Mouse (Mus musculus): Measurements from ENCODE around the gene Spata2.

The Spata2 gene

DNA sequence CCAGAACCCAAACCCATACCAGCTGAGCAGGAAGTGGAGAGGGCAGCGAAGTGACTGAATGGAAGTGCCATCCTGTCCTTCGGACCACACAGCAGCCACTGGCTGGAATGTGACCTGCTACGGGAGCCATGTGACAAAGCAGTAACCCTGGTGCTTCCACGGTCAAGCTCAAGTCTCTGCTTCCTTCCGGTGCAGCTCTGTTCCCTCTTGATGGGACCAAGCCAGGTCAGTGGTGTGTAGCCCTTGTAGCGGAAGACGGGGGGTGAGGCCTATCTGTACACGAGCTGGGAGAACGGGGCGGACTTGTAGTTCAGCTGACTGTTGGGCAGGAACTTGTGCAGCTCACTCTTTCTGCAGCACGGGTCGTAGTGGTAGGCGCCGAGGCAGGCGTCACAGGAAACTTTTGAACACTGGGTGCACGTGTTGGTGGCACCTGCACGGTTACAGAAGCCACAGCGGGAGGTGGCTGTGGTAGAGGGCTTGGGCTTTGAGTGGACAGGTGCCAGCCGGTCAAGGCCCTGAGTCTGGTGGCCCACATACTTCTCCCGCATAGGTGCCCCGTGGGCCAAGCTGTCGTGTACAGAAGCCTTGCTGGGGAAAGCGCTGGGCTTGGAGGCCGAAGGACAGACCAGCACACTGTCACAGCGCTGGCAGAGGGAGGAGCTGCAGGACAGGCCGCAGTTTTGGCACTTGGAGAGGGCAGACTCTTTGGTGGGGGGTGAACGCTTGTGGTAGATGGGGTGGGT, 9.4 kb downstream of the Spata2 start:
- DNase-seq (ENCODE audit: extremely low spot score), result no peak

DNA sequence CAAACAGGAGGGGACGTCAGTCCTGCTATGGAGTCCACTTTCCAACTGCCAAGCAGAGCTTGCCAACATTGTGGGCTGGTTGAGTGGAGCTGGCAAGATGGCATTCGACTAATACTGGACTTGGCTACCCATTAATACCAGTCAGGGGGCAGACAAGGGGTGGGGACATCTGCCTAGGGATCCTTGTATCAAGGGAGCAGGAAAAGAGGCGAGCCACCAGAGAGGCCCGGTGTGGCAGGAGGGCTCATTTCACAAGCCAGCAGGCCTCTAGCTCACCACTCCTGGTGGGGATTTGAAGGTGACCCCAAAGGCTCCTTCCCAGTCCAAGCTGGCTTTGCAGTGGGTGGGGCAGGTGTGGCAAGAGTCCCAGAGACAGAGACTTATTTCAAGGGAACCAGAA, 10.0 kb downstream of the Spata2 start:
- DNase-seq (ENCODE audit: extremely low spot score), result no peak

DNA sequence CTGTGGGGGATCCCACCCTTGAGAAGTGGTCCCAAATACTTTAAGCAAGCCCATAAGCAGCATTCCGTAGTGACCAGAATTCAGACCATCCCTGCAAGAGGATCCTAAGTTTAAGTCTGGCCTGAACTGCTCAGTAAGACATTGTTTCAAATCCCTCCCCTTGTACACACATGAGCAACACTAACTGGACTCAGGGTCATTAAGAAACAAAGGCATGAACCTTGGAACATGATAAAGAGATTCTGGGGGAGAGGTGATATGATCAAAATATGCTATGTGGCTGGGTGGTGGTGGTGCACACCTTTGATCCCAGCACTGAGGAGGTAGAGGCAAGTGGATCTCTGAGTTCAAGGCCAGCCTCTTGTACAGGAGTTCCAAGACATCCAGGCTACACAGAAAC, 13.2 kb downstream of the Spata2 start:
- no peak for DNase-seq (ENCODE audit: extremely low spot score)

DNA sequence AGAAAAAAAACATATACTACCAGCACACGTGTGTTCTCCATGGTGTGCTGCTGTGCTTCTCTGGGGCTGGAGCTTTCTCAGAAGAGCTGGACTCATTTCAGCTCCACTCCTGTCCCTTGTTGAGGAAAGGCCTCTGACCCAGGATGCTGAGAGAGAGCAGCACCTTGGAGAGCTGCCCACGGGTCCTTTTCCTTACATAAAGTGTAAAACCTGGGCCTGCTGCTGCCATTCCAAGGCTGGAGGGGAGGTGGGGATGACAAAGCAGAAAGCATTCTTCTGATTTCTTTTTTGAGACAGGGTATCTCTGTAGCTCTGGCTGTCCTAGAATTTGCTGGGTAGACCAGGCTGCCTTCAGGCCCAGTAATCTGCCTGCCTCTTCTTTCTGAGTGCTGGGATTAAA, 14.6 kb downstream of the Spata2 start:
- DNase-seq (ENCODE audit: extremely low spot score), result no peak

DNA sequence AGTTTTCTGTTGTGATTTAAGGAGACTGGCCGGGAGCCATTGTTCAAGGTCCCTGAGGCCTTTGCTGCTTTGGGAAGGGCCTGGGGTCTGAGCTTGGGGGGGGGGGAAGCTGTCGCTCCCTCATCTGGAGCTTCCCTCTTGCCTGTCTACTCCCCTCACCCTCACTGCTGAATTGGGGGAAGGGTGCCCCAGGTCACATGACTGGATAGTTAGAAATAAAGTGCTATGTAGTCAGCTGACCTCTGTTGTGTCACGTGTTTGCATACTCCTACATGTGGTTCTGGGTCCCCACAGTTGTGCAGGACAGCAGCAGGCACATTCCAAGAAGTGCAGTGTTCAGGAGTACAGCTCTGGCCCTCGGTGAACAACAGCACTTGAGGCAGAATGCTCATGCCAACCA, 15.9 kb downstream of the Spata2 start:
- no peak for DNase-seq (ENCODE audit: extremely low spot score)

DNA sequence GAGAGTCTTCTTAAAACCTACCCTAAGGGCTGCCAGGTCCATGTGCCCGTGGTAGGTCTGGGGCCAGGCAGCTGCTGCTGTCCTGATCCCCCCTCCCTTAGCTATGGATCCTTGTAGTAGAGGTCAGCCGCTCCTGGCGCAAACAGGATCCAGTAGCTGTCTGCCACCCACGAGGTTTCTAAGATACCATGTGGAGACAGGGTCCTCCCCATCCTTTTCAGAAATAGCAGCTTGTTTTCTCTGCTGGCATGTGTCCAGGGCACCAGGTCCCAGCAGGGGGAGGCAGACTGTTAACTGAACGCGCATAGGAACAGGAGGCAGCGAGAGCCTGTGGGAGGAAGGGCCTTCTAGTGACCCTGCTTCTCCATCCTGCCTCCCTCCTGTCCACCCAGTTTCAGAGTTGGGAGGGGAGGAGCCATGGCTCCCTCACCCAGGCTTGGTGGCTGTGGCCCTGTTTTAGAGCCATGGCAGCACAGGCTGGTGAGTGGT, 16.4 kb downstream of the Spata2 start:
- no peak for DNase-seq (ENCODE audit: extremely low spot score)

DNA sequence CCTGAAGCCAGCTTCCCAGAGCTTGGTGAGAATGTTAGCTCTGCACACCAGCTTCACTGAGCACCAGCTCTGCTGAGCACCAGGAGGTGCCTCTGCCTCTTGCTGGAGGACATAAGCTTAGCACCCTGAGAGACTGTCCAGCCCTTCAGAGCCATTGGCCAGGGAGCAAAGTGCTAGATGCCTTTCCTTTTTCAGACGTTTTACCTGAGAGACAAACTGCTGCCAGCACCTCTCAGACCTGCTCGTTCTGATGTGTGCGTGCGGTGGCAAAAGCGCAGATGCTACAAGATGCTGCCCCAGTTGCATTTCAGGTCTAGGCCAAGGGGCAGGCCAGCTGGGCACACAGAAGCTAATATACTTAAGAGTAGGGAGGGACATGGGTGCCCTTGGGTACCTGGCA, 17.1 kb downstream of the Spata2 start:
- DNase-seq (ENCODE audit: extremely low spot score), result no peak

DNA sequence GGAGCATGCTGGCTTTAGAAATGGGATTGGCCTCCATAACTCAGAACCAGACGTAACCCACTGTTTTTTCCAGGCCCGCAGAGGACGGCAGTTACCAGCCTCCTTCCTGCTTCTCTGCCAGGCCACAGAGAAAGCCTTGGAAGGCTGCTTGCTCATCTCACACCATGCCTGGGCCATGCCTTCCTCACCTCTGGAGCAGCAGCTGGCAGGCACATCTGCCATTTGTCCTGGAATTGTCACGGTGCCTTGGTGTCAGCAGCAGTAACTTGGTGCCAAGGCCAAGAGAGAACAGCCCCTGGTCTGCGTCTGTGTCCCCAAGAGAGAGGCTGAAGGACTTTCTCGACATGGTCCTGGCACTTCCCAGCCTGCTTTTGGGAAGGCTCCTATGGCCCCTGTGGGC, 18.5 kb downstream of the Spata2 start:
- no peak for DNase-seq (ENCODE audit: extremely low spot score)

DNA sequence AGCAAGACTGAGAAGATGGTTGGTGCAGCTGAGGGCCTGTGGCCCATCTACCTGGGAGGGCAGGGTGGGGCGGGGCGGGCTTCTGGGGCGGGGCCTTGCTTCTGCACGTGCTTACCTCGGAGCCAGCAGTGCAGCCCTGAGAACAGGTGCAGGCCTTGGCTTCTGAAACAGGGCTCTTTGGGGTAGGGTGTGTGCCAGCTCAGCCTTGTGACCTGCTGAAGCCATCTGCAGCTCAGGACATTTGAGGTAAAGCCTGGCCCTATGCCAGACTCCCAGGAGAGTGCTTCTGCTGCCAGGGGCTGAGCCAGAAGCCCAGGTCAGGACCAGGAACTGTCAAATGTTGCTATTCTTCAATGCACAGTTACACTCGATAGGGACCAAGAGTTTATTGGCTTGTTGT, 21.1 kb downstream of the Spata2 start:
- DNase-seq (ENCODE audit: extremely low spot score), result no peak

DNA sequence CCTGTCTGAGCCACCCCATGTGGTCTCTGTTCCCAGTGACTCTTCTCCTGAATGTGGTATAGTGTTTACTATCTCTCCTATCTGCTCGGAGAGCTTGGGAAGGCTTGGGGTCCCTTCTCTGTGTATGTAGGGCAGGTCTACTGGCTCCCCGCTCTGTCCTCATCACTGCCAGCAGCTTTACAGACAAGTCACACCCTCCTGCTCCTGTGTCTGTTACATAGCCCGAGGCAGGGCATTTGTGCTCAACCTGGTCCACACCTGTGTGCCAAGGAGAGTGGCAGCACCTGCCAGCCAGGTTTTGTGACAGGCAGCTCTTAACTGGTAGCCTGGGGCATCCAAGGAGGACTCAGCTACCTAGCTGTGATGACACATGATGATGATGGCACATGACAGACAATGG, 22.1 kb downstream of the Spata2 start:
- no peak for DNase-seq (ENCODE audit: extremely low spot score)

DNA sequence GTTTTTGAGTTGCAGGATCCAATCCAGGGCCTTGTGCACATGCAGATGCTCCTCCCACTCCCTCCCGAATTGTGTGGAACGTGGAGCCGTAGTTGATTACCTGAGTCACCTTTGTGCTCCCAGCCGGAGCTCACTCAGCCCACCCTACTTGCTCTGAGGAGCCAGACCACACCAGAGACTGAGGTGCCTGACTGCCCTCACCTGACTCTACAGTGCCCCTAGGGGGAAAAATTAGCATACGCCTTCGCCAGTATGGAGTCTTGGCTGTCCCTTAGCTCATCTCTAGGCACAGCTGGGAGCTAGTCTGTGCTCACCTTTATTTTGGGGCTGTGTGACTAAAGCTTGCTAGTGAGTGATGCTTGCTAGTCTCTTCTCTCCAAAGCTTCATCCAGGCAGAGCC, 24.2 kb downstream of the Spata2 start:
- no peak for DNase-seq (ENCODE audit: extremely low spot score)

DNA sequence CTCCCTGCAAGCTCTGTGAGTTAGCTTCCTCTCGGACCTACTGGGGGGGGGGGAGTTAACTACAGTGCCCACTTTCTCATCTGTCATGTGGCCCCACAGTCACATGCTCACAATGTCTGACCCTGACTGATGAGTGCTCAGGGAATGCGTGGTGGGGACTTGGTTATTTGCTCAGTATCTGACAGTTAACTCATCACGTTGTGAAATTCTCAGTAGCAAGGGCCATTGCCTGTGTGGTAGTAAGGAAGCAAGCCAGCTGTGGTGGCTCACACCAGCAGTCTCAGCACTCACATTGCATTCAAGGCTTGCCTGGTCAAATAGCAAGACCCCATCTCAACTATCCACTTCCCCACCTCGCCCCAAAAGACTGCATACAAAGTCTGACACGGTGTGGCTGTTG, 25.5 kb downstream of the Spata2 start:
- DNase-seq (ENCODE audit: extremely low spot score), result no peak

DNA sequence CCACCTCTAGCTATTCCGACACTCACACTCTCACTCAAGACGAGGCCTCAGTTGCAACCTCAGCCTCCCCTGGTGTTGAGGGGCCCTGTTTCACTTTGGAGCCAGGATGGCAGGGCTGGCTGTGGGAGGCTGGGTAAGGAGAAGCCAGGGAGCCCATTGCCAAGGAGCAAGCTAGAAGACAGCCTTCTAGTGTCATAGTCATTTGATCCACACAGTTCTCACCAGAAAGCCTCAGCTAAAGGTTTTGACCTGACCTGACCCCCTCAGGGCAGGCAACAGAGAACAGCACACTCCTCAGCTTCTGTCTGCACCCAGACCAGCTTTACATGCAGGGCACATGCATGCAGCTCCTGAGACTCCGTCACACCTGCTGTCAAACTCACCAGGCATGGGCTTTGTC, 26.7 kb downstream of the Spata2 start:
- DNase-seq (ENCODE audit: extremely low spot score), result no peak

DNA sequence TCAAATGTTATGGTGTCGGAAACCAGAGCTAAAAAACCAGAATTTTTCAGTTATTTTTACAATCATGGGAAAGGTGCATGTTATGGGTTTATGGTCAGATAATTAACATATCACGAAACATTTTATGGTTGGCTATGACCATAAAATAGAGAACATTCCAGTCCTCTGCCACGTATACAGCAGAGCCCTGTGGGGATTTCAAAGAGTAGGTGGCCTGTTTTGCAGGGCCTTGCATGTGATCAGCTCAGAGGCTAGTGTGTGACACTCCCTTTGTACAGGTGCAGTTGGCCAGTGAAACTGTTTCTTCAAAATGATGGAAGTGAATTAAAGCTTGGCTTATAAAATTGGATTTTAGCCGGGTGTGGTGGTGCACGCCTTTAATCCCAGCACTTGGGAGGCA, 28.9 kb downstream of the Spata2 start:
- DNase-seq (ENCODE audit: extremely low spot score), result no peak

DNA sequence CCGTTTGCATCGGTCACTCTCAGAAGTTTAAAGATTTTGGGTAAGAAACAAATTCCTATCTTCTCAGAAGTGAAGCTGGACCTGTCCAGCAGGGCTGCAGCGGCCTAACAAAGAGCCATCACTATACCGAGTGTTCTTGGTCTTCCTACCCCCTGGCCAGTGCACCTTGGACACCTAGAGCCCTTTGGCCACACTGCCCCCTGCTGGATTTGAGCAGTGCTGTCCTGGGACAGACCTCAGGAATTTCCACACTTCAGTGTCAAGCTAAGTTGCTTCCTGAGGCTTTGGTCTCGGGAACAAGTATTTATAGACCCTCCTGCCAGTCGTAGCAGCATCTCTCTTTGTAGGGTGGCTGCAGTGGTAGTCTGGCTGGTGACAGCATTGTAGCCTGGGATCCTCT, 29.7 kb downstream of the Spata2 start:
- DNase-seq (ENCODE audit: extremely low spot score), result peak; percentile 63

DNA sequence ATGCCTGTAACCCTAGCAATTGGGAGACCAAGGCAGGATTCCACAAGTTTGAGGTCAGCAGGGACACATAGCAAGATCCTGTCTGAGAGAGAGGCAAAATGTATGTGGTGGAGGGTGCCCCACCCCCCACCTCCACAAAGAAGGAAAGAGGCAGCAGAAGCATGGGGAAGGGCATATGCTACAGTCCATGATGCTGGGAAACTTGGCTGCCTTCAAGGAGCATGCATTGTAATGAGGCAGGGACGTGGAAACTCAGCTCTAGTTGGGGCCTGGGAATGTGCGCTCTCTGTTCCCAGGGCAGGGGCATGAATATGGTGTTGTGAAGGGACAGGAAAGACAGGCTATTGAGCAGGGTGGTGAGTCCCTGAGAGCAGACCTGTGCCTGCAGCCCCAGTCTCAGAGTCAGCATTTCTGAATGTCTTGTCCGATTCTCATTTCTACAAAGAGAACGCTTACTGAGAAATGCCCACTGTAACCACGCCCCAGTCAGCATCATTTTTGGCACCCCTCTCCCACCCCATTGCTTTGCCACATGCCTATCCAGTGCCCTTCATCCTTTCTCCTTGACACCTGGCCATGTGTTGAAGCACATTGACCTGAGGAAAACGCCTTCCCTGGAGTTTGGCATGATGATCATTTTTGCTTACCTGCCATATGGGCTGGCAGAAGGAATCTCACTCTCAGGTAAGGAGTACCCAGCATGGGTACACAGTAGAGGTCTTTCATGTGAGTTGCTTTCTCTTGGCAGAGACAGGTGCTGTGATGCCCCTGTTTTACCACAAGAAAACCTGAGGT, 33.4 kb downstream of the Spata2 start:
- DNase-seq (ENCODE audit: extremely low spot score), result no peak

DNA sequence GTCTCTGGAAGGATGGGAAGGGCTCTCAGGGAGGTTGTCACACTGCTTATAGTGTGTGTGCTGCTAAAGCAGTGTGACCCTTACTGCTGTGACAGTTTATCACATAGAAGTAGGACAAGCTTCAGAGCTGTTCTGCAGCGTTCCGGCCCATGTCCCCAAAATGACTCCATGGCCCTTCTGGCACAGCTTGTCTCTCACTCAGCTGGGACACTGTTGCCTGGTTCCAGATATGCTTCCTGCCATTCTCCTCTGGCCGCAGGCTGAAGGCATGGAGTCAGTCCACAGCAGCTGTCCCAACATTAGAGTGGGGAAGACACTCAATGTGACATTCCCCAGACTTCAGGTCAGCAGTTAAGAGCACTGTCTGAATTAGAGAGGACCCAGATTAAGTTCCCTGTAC, 34.1 kb downstream of the Spata2 start:
- DNase-seq (ENCODE audit: extremely low spot score), result no peak

DNA sequence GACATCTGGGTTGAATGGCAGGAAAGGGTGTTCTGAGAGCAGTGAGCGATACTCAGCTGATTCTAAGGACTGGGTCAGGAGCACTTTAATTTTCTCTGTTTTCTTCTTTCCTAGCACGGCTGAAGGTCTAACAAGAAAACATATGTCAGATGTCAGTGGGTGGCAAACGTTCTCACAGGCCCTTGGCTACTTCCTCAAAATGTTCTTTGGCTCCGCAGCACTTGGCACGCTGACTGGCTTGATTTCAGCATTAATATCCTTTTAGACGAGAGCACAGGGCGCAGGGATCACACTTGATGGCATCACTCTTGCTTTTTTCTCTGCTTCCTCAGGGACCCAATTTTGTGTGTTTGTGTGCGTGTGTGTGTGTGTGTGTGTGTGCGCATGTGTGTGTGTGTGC, 35.5 kb downstream of the Spata2 start:
- DNase-seq (ENCODE audit: extremely low spot score), result no peak

DNA sequence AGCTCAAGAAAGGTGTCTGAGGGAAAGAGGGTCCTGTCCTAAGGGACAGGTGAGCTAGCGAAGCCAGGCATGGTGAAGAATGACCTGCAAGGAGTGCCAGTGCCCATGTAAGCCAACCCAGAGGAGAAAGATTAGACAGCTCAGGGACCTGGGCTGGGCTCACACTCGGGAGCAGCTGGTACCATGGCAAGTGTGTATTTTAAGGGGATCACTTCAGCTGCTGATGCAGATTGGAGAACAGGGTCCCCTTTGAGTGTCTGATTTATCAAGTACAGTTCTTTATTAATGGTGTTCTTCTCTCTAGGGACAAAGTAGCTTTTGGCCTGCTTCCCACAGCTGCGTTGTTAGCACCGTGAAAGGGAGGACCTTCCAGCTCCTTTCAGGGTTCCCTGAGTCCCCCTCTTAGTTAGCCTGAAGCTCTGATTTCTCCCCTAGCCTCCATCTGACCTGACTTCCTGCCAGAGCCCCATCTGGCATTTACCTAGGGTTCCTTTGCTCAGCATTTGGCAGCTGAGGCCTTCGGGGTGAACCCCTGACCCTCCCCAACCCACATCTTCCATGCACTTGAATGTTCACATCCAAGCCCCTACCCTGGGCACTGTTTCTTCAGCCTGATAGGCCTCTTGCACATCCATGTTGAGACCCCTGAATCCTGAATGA, 36.2 kb downstream of the Spata2 start:
- no peak for DNase-seq (ENCODE audit: extremely low spot score)

DNA sequence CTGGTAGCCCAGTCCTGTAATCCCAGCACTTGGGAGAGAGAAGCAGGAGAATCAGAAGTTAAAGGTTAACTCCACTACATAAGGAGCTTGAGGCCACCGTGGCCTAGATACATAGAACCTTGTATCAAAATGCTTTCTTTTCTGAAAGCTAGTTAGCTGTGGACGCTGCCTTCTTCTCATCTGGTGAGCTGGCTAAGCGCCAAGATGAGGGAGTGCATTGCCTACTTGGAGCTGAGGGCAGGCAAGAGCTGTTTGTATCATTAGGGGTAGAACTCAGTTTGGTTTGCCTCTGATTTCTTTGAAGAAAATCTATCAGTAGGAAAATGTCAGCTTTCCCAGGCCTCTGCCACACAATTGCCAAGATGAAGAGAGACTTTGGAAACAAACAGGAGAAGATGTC, 38.9 kb downstream of the Spata2 start:
- no peak for DNase-seq (ENCODE audit: extremely low spot score)

DNA sequence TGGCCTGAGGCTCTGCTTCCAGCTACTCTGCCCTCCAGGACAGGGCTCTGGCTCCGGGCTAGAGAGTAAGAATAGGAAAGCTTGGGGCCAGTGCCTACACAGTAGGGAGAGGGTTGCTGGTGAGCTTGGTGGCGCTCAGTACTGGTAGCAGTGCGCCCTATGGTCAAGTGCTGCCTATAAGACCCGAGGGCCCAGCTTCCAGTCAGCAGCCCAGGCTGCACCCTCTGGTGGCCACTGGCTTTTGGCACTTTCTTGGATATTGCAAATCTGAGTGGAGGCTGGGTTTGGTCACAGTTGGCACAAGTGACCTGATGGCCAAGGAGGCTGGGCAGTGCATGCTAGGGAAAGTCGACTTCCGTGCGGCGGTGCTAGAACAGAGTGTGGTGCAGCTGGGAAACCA, 42.0 kb downstream of the Spata2 start:
- no peak for DNase-seq (ENCODE audit: extremely low spot score)

DNA sequence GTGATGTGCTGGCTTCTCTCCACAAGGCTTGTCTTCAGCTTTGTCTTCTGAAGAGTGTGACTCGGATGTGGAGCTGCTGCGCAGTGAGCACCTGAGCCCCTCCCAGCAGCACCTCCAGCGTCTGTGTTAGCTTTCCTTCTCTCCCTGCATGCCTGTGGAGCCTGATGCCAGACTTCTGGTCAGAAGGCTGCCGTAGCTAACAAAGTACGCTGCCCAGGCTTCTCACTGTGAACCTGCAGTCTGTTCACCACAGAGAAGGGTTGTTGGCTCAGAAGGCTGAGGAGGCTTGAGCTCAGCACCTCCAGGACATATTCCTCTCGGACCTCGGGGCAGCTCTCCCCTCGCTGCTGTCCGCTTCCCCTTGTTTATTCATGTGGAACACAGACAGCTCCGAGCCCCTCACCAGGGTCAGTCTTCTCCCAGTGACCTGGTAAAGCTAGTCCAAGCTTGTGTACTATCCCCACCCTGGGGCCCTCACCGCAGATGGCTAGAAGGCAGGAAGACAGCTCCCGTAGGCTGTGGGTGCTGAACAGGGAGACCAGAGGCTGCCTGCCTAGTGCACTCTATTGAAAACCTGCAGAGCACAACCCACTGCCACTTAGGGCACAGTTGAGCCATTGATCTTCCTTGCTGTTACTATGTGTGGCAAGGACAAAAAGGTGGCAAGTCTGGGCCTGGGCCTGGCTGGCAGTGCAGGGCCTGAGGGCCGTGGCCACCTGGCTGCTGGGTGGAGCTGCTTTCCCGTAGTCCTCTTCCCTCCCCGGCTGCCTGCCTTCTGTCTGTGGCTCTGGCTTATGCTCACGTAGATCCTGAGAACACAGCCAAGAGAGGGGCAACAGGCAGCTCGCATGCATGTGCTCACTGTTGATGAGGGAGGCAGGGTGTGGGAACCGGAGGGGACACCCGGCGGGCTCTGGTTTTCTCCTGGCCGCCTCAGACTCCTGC, 43.1 kb downstream of the Spata2 start:
- DNase-seq (ENCODE audit: extremely low spot score), result no peak

Data from embryo, embryonic 9.5 days (tissue).